Mouse (Mus musculus) left cerebral cortex, adult 9 months (tissue): ENCODE data around the gene Alppl2.

Source experiments
- DNase-seq, 2 experiments: peaks; one replicate each; pipeline ENCODE4 v3.0.0; 2022; ENCODE audit warnings: low spot score in 2 of 2

Alppl2 gene

GRCm38 (mm10) chr1:87089828-87090227 is at the start of gene Alppl2:
TSS of gene Alppl2 (minus strand) at chr1:87089928.
- no peak for DNase-seq

GRCm38 (mm10) chr1:87131803-87132202 is 42.1 kb upstream of the Alppl2 start:
- no peak for DNase-seq

- peak in 1 of 2 experiments; percentile 29 for DNase-seq
These were observed 37.7 kb upstream of the Alppl2 start for GRCm38 (mm10) chr1:87127206-87128030.

GRCm38 (mm10) chr1:87124673-87125072 is 34.9 kb upstream of the Alppl2 start, which contains the start of gene Akp3:
TSS of gene Akp3 (plus strand) at chr1:87124973.
- no peak for DNase-seq

- DNase-seq, result no peak
These were observed 25.1 kb upstream of the Alppl2 start for GRCm38 (mm10) chr1:87114784-87115183.

- no peak for DNase-seq
These were observed 22.1 kb upstream of the Alppl2 start for GRCm38 (mm10) chr1:87111719-87112354.

GRCm38 (mm10) chr1:87108564-87108963 is 18.8 kb upstream of the Alppl2 start:
- DNase-seq, result no peak

- no peak for DNase-seq
These were observed 16.8 kb upstream of the Alppl2 start for GRCm38 (mm10) chr1:87106536-87106935.

GRCm38 (mm10) chr1:87103936-87104335 is 14.2 kb upstream of the Alppl2 start:
- no peak for DNase-seq

- DNase-seq, result no peak
These were observed 12.4 kb upstream of the Alppl2 start for GRCm38 (mm10) chr1:87102114-87102513.

- no peak for DNase-seq
These were observed 11.7 kb upstream of the Alppl2 start, which contains the start of gene Alpi for GRCm38 (mm10) chr1:87101411-87101810. TSS of gene Alpi (minus strand) at chr1:87101606.

GRCm38 (mm10) chr1:87098358-87098975 is 8.7 kb upstream of the Alppl2 start:
- DNase-seq, result peak in 1 of 2 experiments; percentile 9

GRCm38 (mm10) chr1:87095642-87096041 is 5.9 kb upstream of the Alppl2 start:
- no peak for DNase-seq

GRCm38 (mm10) chr1:87089251-87089650 is 477 bp downstream of the Alppl2 start:
- DNase-seq, result no peak

GRCm38 (mm10) chr1:87086964-87087363 is 2.8 kb downstream of the Alppl2 start:
- DNase-seq, result no peak

- DNase-seq, result no peak
These were observed 3.5 kb downstream of the Alppl2 start for GRCm38 (mm10) chr1:87086196-87086595.

- DNase-seq, result no peak
These were observed 16.0 kb downstream of the Alppl2 start for GRCm38 (mm10) chr1:87073776-87074175.

- no peak for DNase-seq
These were observed 19.0 kb downstream of the Alppl2 start for GRCm38 (mm10) chr1:87070720-87071119.

GRCm38 (mm10) chr1:87060913-87061312 is 28.8 kb downstream of the Alppl2 start:
- DNase-seq, result no peak

- no peak for DNase-seq
These were observed 30.6 kb downstream of the Alppl2 start for GRCm38 (mm10) chr1:87059042-87059665.

GRCm38 (mm10) chr1:87057075-87057474 is 32.7 kb downstream of the Alppl2 start:
- DNase-seq, result no peak

- DNase-seq, result no peak
These were observed 38.4 kb downstream of the Alppl2 start for GRCm38 (mm10) chr1:87051369-87051768.
